Mouse (Mus musculus) monocyte, adult 5-6 weeks (primary cell): ENCODE data around the gene Prss30. TPM values are rescaled to one million over a fixed set of nuclear protein-coding genes. Genes with fewer than 3 reads are reported as not detected.
"Not testable (repeated sequence)": the region's sequence is repeated elsewhere in the genome, so short reads cannot be mapped to it uniquely, and the experiment has no call there.

Experiments used
- ATAC-seq: fragments of 153-309, 156-312 bp; replicated peaks from 2 replicates; pipeline ENCODE4 v1.8.0; 2017; ENCODE audit warnings: mild to moderate bottlenecking; ENCODE audit not compliant: low TSS enrichment, insufficient number of reproducible peaks, severe bottlenecking, poor library complexity, low FRiP score
- total RNA-seq: library from RNA; stranded (forward); fragments of 200-1000, 200-491, 200-594 nt; gene quantifications from 3 replicates; pipeline ENCODE4 v1.2.3, GENCODE M21; 2017

The Prss30 gene
- total RNA-seq, 1 experiment from 2014 or later = 0.76 TPM

GRCm38 (mm10) chr17:23992789-23993553 lies 12.6 kb upstream of the Prss30 start:
- ATAC-seq = no peak

GRCm38 (mm10) chr17:23989802-23990201 lies 9.4 kb upstream of the Prss30 start:
- no peak for ATAC-seq

GRCm38 (mm10) chr17:23984989-23985388 lies 4.6 kb upstream of the Prss30 start:
- ATAC-seq = no peak

- ATAC-seq = peak; percentile 89
These were observed 2.5 kb upstream of the Prss30 start for GRCm38 (mm10) chr17:23982912-23983311.

- no peak for ATAC-seq
These were observed 895 bp downstream of the Prss30 start for GRCm38 (mm10) chr17:23979471-23979870.

- ATAC-seq = no peak
These were observed 3.7 kb downstream of the Prss30 start for GRCm38 (mm10) chr17:23976665-23977064.

- ATAC-seq = no peak
These were observed 9.1 kb downstream of the Prss30 start for GRCm38 (mm10) chr17:23971315-23971714.

- peak; percentile 51 for ATAC-seq
These were observed 11.1 kb downstream of the Prss30 start for GRCm38 (mm10) chr17:23969231-23969630.

GRCm38 (mm10) chr17:23968780-23969179 lies 11.6 kb downstream of the Prss30 start:
- no peak for ATAC-seq

- ATAC-seq = peak; percentile 89
These were observed 13.5 kb downstream of the Prss30 start for GRCm38 (mm10) chr17:23966658-23967401.

- ATAC-seq = no peak
These were observed 14.5 kb downstream of the Prss30 start for GRCm38 (mm10) chr17:23965805-23966425.

GRCm38 (mm10) chr17:23961573-23962122 lies 18.7 kb downstream of the Prss30 start:
- no peak for ATAC-seq

GRCm38 (mm10) chr17:23960084-23960738 lies 20.2 kb downstream of the Prss30 start:
- peak; percentile 86 for ATAC-seq

- ATAC-seq = no peak
These were observed 25.2 kb downstream of the Prss30 start, which contains the start of gene Sbpl for GRCm38 (mm10) chr17:23955174-23955573. Sbpl (minus strand) TSS chr17:23955274.

- not testable (repeated sequence) for ATAC-seq
These were observed 29.5 kb downstream of the Prss30 start for GRCm38 (mm10) chr17:23950828-23951227.

GRCm38 (mm10) chr17:23949068-23949467 lies 31.3 kb downstream of the Prss30 start:
- no peak for ATAC-seq

- not testable (repeated sequence) for ATAC-seq
These were observed 32.9 kb downstream of the Prss30 start for GRCm38 (mm10) chr17:23947486-23947885.

- no peak for ATAC-seq
These were observed 39.0 kb downstream of the Prss30 start, which contains the start of gene Sbp for GRCm38 (mm10) chr17:23941372-23941771. Sbp (plus strand) TSS chr17:23941672.

- ATAC-seq = no peak
These were observed 49.2 kb downstream of the Prss30 start for GRCm38 (mm10) chr17:23931157-23931556.
